Mouse (Mus musculus): ENCODE data around the gene Nme9.

The Nme9 gene

DNA sequence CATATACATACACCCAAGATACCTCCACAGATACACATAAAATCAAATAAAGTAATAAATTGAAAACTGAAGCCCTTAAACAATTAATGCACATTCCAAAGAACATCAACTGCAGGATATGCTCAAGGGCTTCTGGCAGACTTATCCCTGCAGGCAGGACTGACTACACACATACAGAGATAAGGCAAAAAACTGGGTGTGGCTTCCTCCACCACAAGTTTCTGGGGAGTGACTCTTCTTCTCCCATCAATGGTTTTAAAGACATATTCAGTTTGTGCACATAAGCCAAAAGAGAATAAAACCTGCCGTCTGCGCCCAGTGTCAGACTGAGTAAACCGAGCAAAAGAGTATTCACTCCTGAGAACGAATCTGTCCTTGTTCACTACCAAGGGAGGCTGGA lies 33.9 kb downstream of the Nme9 start:
- no peak for DNase-seq

- no peak for DNase-seq
These were observed 35.9 kb downstream of the Nme9 start for GRCm38 (mm10) chr9:99487126-99487695.

DNA sequence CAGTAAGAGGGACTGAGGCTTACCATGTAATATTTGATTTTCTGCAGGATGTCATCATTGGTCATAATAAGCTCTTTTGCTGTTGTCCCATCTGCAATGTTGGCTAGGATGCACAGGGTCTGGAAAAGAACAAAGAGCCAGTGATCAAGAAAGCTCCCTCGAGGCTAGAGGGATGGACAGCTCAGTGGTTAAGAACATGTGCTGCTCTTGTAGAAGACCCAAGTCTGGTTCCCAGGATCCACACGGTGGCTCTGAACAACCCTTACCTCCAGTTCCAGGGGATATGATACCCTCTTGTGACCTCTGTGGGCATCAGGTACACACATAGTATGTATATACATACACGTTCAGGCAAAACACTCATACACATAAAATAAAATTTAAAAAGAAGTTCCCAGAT lies 36.6 kb downstream of the Nme9 start:
- DNase-seq, result no peak

DNA sequence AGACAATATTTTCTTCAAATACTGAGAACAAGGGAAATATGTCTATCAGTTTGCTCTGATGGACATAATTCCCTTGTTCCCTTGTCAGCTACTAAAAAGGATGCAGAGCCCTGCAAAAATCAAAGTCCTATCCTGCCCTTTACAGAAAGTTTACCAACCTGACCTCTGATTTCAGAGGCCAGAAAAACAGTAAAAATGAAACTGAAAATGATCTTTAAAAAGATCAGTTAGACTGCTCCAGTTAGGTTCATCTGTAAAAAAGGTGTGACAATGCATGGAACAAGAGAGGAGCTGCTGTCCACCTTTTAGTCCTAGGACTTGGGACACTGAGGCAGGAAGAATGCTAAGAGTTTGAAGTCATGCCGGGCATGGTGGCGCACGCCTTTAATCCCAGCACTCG lies 39.8 kb downstream of the Nme9 start:
- DNase-seq, result no peak

DNA sequence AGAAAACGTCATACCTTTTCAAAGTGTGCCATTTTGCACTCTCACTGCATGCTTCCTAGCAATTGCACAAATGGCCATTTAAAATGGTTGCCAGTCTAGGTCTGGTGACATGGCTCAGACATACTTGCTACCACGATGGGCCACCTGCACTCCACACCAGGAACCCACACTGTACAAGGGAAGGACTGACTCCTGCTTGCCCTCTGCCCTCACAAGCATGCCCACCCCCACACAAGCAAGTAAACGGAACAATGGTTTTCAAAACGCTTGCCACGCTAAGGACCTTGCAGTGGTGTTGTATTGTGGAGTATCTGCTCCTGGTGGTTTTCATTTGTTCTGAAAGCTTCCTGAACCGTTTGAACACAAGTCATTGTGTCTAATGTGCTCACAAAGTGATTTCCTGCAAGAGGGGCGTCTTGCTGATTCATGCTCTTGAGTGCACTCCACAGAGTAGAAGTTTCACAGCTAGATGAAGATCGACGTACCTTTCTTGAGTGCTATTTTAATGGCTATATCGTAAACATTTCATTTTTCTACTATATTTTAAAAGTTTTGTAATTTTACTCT lies 41.4 kb downstream of the Nme9 start:
- DNase-seq, result no peak

- no peak for DNase-seq
These were observed 48.1 kb downstream of the Nme9 start for GRCm38 (mm10) chr9:99499336-99499735.

- DNase-seq, result no peak
These were observed 54.6 kb downstream of the Nme9 start for GRCm38 (mm10) chr9:99505875-99506274.
